Mouse (Mus musculus): Measurements from ENCODE around the gene Cd44. TPM values are rescaled to one million over a fixed set of nuclear protein-coding genes. Genes with fewer than 3 reads are reported as not detected.

Gene Cd44
- polyA plus RNA-seq, 1 experiment, result 19.3 TPM

GRCm38 (mm10) chr2:102848811-102849433 lies 52.5 kb downstream of the Cd44 start:
- Histone ChIP-seq H3K27ac (ENCODE audit: control insufficient read depth, insufficient read depth, low read length) (peak overlapping the region; percentile 37; the same call in 1 of the 2 replicates), H3K4me1 (replicated peaks; ENCODE audit: control insufficient read depth, insufficient read depth, low read length) (peaks cover 27% of the 10 kb centered on the region), H3K4me3 (ENCODE audit: control insufficient read depth, insufficient read depth, low read length) (no peak overlapping the region), H3K36me3 (ENCODE audit: control insufficient read depth, insufficient read depth, low read length) (no peaks in the 10 kb centered on the region), H3K27me3 (ENCODE audit: control insufficient read depth, insufficient read depth, low read length) (no peaks in the 10 kb centered on the region)
- 23% methylated on average over 5 of the region's 5 CpGs for WGBS
- DNase-seq, result peak; percentile 57
- TF ChIP-seq CTCF (IDR thresholded peaks at IDR 0.05; ENCODE audit: borderline replicate concordance, control insufficient read depth, extremely low read depth, insufficient read depth, low read length, poor library complexity) (no peak), POLR2A (IDR thresholded peaks at IDR 0.05; ENCODE audit: control insufficient read depth, extremely low read depth, insufficient read depth, low read length, poor library complexity) (no peak)

- no peak for TF ChIP-seq CTCF (IDR thresholded peaks at IDR 0.05; ENCODE audit: borderline replicate concordance, control insufficient read depth, extremely low read depth, insufficient read depth, low read length, poor library complexity)
- no peak for TF ChIP-seq POLR2A (IDR thresholded peaks at IDR 0.05; ENCODE audit: control insufficient read depth, extremely low read depth, insufficient read depth, low read length, poor library complexity)
- no peaks in the 10 kb centered on the region for H3K36me3 ChIP-seq (ENCODE audit: control insufficient read depth, insufficient read depth, low read length)
- H3K4me1 ChIP-seq (replicated peaks; ENCODE audit: control insufficient read depth, insufficient read depth, low read length), result no peaks in the 10 kb centered on the region
- H3K27ac ChIP-seq (ENCODE audit: control insufficient read depth, insufficient read depth, low read length), result no peak overlapping the region
- no peak for DNase-seq
- H3K27me3 ChIP-seq (ENCODE audit: control insufficient read depth, insufficient read depth, low read length), result no peaks in the 10 kb centered on the region
- no peak overlapping the region for H3K4me3 ChIP-seq (ENCODE audit: control insufficient read depth, insufficient read depth, low read length)
These were observed 60.2 kb downstream of the Cd44 start for GRCm38 (mm10) chr2:102841231-102841630.

- H3K36me3 ChIP-seq (ENCODE audit: control insufficient read depth, insufficient read depth, low read length), result no peaks in the 10 kb centered on the region
- DNase-seq, result no peak
- TF ChIP-seq POLR2A (IDR thresholded peaks at IDR 0.05; ENCODE audit: control insufficient read depth, extremely low read depth, insufficient read depth, low read length, poor library complexity), result no peak
- 96% methylated on average over 7 of the region's 7 CpGs for WGBS
- no peak overlapping the region for H3K4me3 ChIP-seq (ENCODE audit: control insufficient read depth, insufficient read depth, low read length)
- no peak overlapping the region for H3K27ac ChIP-seq (ENCODE audit: control insufficient read depth, insufficient read depth, low read length)
- H3K27me3 ChIP-seq (ENCODE audit: control insufficient read depth, insufficient read depth, low read length), result no peaks in the 10 kb centered on the region
- H3K4me1 ChIP-seq (replicated peaks; ENCODE audit: control insufficient read depth, insufficient read depth, low read length), result no peaks in the 10 kb centered on the region
These were observed 63.3 kb downstream of the Cd44 start for GRCm38 (mm10) chr2:102838179-102838578.

- Histone ChIP-seq H3K36me3 (ENCODE audit: control insufficient read depth, insufficient read depth, low read length) (no peaks in the 10 kb centered on the region), H3K27ac (ENCODE audit: control insufficient read depth, insufficient read depth, low read length) (no peak overlapping the region), H3K4me1 (replicated peaks; ENCODE audit: control insufficient read depth, insufficient read depth, low read length) (no peaks in the 10 kb centered on the region), H3K4me3 (ENCODE audit: control insufficient read depth, insufficient read depth, low read length) (no peak overlapping the region), H3K27me3 (ENCODE audit: control insufficient read depth, insufficient read depth, low read length) (no peaks in the 10 kb centered on the region)
- TF ChIP-seq POLR2A (IDR thresholded peaks at IDR 0.05; ENCODE audit: control insufficient read depth, extremely low read depth, insufficient read depth, low read length, poor library complexity) (no peak), CTCF (IDR thresholded peaks at IDR 0.05; ENCODE audit: borderline replicate concordance, control insufficient read depth, extremely low read depth, insufficient read depth, low read length, poor library complexity) (no peak)
- DNase-seq, result no peak
These were observed 69.9 kb downstream of the Cd44 start for GRCm38 (mm10) chr2:102831547-102831946.

- H3K4me3 ChIP-seq (ENCODE audit: control insufficient read depth, insufficient read depth, low read length), result no peak overlapping the region
- H3K4me1 ChIP-seq (replicated peaks; ENCODE audit: control insufficient read depth, insufficient read depth, low read length), result no peaks in the 10 kb centered on the region
- WGBS, result 96% methylated on average over 3 of the region's 3 CpGs
- no peaks in the 10 kb centered on the region for H3K27me3 ChIP-seq (ENCODE audit: control insufficient read depth, insufficient read depth, low read length)
- no peaks in the 10 kb centered on the region for H3K36me3 ChIP-seq (ENCODE audit: control insufficient read depth, insufficient read depth, low read length)
- no peak overlapping the region for H3K27ac ChIP-seq (ENCODE audit: control insufficient read depth, insufficient read depth, low read length)
- no peak for TF ChIP-seq POLR2A (IDR thresholded peaks at IDR 0.05; ENCODE audit: control insufficient read depth, extremely low read depth, insufficient read depth, low read length, poor library complexity)
- TF ChIP-seq CTCF (IDR thresholded peaks at IDR 0.05; ENCODE audit: borderline replicate concordance, control insufficient read depth, extremely low read depth, insufficient read depth, low read length, poor library complexity), result no peak
- DNase-seq, result peak; percentile 63
These were observed 72.3 kb downstream of the Cd44 start for GRCm38 (mm10) chr2:102829201-102829600.

DNA sequence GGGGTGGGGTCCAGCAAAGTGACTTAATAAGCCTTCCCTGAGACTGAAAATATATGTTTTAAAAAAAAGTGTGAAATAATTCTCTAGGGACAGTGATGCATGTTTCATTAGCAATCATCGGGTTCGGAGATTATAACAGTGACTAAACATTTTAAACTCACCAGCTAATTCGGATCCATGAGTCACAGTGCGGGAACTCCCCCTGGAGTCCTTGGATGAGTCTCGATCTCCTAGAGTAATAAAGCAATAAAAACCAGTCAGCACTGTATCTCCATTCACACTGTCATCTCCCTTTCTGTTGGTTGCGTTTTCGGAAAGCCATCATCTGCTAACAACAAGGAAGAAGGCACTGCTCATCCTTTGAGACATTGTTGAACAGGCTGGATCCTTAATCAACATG lies 73.1 kb downstream of the Cd44 start:
- Histone ChIP-seq H3K27ac (ENCODE audit: control insufficient read depth, insufficient read depth, low read length) (no peak overlapping the region), H3K36me3 (ENCODE audit: control insufficient read depth, insufficient read depth, low read length) (no peaks in the 10 kb centered on the region), H3K27me3 (ENCODE audit: control insufficient read depth, insufficient read depth, low read length) (no peaks in the 10 kb centered on the region), H3K4me1 (replicated peaks; ENCODE audit: control insufficient read depth, insufficient read depth, low read length) (no peaks in the 10 kb centered on the region), H3K4me3 (ENCODE audit: control insufficient read depth, insufficient read depth, low read length) (no peak overlapping the region)
- TF ChIP-seq CTCF (IDR thresholded peaks at IDR 0.05; ENCODE audit: borderline replicate concordance, control insufficient read depth, extremely low read depth, insufficient read depth, low read length, poor library complexity), result no peak
- TF ChIP-seq POLR2A (IDR thresholded peaks at IDR 0.05; ENCODE audit: control insufficient read depth, extremely low read depth, insufficient read depth, low read length, poor library complexity), result no peak
- WGBS, result 97% methylated on average over 7 of the region's 7 CpGs
- no peak for DNase-seq

DNA sequence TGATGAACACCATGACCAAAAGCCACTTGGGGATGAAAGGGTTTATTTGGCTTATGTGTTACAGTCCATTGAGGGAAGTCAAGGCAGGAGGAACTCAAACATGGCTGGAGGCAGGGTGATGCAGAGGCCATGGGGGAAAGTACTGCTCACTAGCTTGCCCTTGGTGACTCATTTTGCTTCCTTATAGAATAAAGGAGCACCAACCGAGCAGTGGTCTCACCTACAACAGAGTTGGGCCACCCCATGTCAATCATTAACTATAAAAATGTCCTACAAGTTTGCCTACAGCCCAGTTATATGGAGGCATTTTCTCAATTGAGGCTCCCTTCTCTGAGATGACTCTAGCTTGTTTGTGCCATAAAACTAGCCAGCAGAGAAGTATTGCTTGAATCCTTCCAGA lies 73.6 kb downstream of the Cd44 start:
- Histone ChIP-seq H3K4me1 (replicated peaks; ENCODE audit: control insufficient read depth, insufficient read depth, low read length) (no peaks in the 10 kb centered on the region), H3K36me3 (ENCODE audit: control insufficient read depth, insufficient read depth, low read length) (no peaks in the 10 kb centered on the region), H3K27me3 (ENCODE audit: control insufficient read depth, insufficient read depth, low read length) (no peaks in the 10 kb centered on the region), H3K4me3 (ENCODE audit: control insufficient read depth, insufficient read depth, low read length) (no peak overlapping the region), H3K27ac (ENCODE audit: control insufficient read depth, insufficient read depth, low read length) (no peak overlapping the region)
- TF ChIP-seq POLR2A (IDR thresholded peaks at IDR 0.05; ENCODE audit: control insufficient read depth, extremely low read depth, insufficient read depth, low read length, poor library complexity) (no peak), CTCF (IDR thresholded peaks at IDR 0.05; ENCODE audit: borderline replicate concordance, control insufficient read depth, extremely low read depth, insufficient read depth, low read length, poor library complexity) (no peak)
- WGBS, result 97% methylated on average over 1 of the region's 1 CpGs
- no peak for DNase-seq

Measured in thymus, adult 2 months (tissue).